Mouse (Mus musculus): ENCODE measurements at regions not wholly inside any gene's neighbourhood (a gene's known extent, or its start where the extent isn't known, plus 50 kb on each side); places are given as distances from the start of the nearest gene placed in this dataset.

DNA sequence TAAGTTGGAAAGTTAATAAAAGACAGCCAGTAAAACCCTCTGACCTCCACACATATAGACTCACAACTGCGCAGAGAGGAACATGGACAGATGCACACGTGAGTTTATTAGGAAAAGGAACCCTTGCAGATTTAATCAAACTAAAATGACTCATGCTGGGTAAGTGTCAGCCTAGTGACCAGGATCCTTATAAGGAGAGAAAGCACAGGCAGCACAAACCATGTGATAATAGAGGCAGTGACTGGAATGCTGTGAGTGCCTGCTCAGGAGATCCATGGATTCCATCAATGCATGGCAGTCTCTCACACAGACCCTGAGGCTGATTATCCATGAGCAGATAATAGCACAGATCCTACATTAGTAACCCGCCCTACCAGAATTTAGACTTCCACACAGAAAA is 162.2 kb upstream of the Mbnl1 start:
- 84% methylated on average over 3 of the region's 3 CpGs for WGBS
- TF ChIP-seq POLR2A (IDR thresholded peaks at IDR 0.05; ENCODE audit: low read depth, low read length) = no peak
- TF ChIP-seq CTCF (conservative IDR thresholded peaks at IDR 0.05; ENCODE audit: insufficient read depth, insufficient read length, low read depth, low read length) = no peak
- no peaks in the 10 kb centered on the region for H3K36me3 ChIP-seq (ENCODE audit: control insufficient read depth, insufficient read depth, low read length)
- no peaks in the 10 kb centered on the region for H3K27me3 ChIP-seq (replicated peaks; ENCODE audit: control insufficient read depth, insufficient read depth, low read length)
- DNase-seq = no peak
- no peaks in the 10 kb centered on the region; the same call in 1 of the 2 replicates for H3K4me1 ChIP-seq (ENCODE audit: control insufficient read depth, insufficient read depth, low read length)
- no peak overlapping the region for H3K27ac ChIP-seq (ENCODE audit: insufficient read depth, low read depth, low read length)
- no peak overlapping the region for H3K4me3 ChIP-seq (ENCODE audit: insufficient read depth, low read depth, low read length)

DNA sequence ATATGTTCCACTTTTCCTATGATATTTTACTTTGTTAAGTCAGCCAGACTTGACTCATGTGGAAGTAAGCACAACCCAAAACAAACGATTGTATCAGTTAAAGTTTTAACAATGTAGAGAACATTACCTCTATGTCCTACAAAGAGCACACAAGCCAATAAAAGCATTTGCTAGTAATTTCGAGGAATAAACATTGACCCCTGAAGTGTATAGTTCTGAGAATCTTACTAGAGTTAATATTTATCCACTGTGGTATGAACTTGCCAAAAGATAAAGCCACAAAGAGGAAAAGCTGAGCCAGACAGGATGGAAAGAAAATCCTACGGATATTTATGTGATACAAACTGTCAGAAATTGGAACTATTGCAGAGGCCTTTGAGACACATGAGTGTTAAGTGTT is 161.5 kb upstream of the Mbnl1 start:
- no peak for DNase-seq
- whole genome bisulfite sequencing = 28% methylated on average over 3 of the region's 3 CpGs

DNA sequence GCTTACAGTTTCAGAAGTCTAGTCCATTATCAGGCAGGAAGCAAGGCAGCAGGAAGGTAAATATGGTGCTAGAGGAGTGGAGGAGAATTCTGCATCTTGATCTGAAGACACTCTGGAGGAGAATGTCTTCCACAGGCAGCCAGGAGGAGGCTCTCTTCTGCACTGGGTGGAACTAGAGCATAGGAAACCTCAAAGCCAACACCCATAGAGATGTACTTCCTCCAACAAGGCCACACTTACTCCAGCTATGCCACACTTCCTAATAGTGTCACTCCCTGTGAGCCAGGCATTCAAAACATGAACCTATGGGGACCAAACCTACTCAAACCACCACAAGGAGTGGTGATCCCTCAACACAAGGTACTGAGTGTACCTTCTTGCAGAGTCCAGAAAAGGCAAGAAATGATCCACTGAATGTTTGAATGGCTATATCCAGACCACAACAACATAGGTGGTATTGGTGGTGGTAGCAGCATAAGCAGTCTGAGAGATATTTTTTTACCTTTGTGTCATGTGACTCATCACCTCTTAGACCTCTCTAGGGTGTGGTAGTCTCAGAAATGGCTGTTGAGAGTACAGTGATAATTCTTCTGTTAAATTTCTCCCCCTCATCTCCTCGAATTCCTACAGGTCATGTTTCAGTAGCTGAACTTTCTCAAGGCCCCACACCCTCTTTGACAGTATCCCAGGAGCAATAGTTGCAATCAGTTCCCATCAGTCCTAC is 152.3 kb upstream of the Mbnl1 start:
- Histone ChIP-seq H3K27me3 (replicated peaks; ENCODE audit: control insufficient read depth, insufficient read depth, low read length) (no peaks in the 10 kb centered on the region), H3K4me1 (ENCODE audit: control insufficient read depth, insufficient read depth, low read length) (no peaks in the 10 kb centered on the region), H3K36me3 (ENCODE audit: control insufficient read depth, insufficient read depth, low read length) (no peaks in the 10 kb centered on the region), H3K4me3 (ENCODE audit: insufficient read depth, low read depth, low read length) (no peak overlapping the region), H3K27ac (ENCODE audit: insufficient read depth, low read depth, low read length) (no peak overlapping the region)
- 27% methylated on average over 1 of the region's 1 CpGs for whole genome bisulfite sequencing
- TF ChIP-seq POLR2A (IDR thresholded peaks at IDR 0.05; ENCODE audit: low read depth, low read length) = no peak
- 0 out of 2 replicates have a peak, but pooled peaks have one; percentile 22 for TF ChIP-seq CTCF (conservative IDR thresholded peaks at IDR 0.05; ENCODE audit: insufficient read depth, insufficient read length, low read depth, low read length)
- DNase-seq = peak; percentile 10

More for the DNA sequence above, 161.5 kb upstream of the Mbnl1 start:
- H3K27ac ChIP-seq (ENCODE audit: insufficient read depth, low read depth, low read length) = no peak overlapping the region
- no peak overlapping the region for H3K4me3 ChIP-seq (ENCODE audit: insufficient read depth, low read depth, low read length)
- H3K4me1 ChIP-seq (ENCODE audit: control insufficient read depth, insufficient read depth, low read length) = no peaks in the 10 kb centered on the region; the same call in 1 of the 2 replicates
- H3K36me3 ChIP-seq (ENCODE audit: control insufficient read depth, insufficient read depth, low read length) = no peaks in the 10 kb centered on the region
- TF ChIP-seq POLR2A (IDR thresholded peaks at IDR 0.05; ENCODE audit: low read depth, low read length) = no peak
- no peak for TF ChIP-seq CTCF (conservative IDR thresholded peaks at IDR 0.05; ENCODE audit: insufficient read depth, insufficient read length, low read depth, low read length)
- H3K27me3 ChIP-seq (replicated peaks; ENCODE audit: control insufficient read depth, insufficient read depth, low read length) = no peaks in the 10 kb centered on the region

DNA sequence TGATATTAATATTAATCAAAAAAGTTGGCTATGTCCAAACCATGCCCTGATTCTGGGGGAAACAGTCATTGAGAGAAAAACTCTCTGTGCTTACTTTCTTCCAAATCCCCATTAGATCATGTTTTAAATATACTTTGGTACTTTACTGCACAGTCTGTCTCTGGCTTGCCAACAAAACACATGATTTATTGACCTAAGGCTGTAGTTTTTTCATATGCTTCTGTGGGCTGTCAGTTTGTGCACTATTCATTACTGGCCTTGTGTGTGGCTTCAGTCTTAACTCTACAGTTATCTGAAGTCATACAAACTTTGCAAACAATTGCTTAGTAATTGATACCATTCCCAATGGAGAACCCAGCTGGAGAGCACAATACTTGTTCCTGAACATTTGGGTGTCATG is 149.1 kb upstream of the Mbnl1 start:
- Histone ChIP-seq H3K4me1 (ENCODE audit: control insufficient read depth, insufficient read depth, low read length) (no peaks in the 10 kb centered on the region), H3K4me3 (ENCODE audit: insufficient read depth, low read depth, low read length) (no peak overlapping the region), H3K27ac (ENCODE audit: insufficient read depth, low read depth, low read length) (no peak overlapping the region), H3K27me3 (replicated peaks; ENCODE audit: control insufficient read depth, insufficient read depth, low read length) (no peaks in the 10 kb centered on the region), H3K36me3 (ENCODE audit: control insufficient read depth, insufficient read depth, low read length) (no peaks in the 10 kb centered on the region)
- DNase-seq = no peak
- TF ChIP-seq POLR2A (IDR thresholded peaks at IDR 0.05; ENCODE audit: low read depth, low read length) (no peak), CTCF (conservative IDR thresholded peaks at IDR 0.05; ENCODE audit: insufficient read depth, insufficient read length, low read depth, low read length) (no peak)

DNA sequence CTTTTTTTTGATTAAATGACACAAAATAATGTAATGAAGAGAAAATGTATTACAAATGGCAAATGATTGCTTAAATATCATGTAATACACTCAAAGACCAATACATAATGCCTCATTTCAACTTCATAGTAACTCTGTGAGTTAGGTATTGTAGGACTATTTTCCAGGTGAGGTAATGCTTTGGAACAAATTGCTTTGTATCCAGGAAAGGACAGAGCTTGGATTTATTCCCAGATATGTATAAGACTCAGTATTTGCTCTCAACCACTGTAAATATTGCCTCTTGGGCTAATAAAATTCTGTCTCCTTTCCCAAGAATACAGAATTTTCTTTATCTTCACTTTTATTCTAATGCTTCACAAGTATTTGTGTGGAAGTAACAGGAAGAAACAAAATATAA is 148.2 kb upstream of the Mbnl1 start:
- H3K4me3 ChIP-seq (ENCODE audit: insufficient read depth, low read depth, low read length) = no peak overlapping the region
- TF ChIP-seq POLR2A (IDR thresholded peaks at IDR 0.05; ENCODE audit: low read depth, low read length) (no peak), CTCF (conservative IDR thresholded peaks at IDR 0.05; ENCODE audit: insufficient read depth, insufficient read length, low read depth, low read length) (no peak)
- H3K4me1 ChIP-seq (ENCODE audit: control insufficient read depth, insufficient read depth, low read length) = no peaks in the 10 kb centered on the region
- H3K27me3 ChIP-seq (replicated peaks; ENCODE audit: control insufficient read depth, insufficient read depth, low read length) = no peaks in the 10 kb centered on the region
- no peaks in the 10 kb centered on the region for H3K36me3 ChIP-seq (ENCODE audit: control insufficient read depth, insufficient read depth, low read length)
- no peak overlapping the region for H3K27ac ChIP-seq (ENCODE audit: insufficient read depth, low read depth, low read length)
- DNase-seq = no peak

DNA sequence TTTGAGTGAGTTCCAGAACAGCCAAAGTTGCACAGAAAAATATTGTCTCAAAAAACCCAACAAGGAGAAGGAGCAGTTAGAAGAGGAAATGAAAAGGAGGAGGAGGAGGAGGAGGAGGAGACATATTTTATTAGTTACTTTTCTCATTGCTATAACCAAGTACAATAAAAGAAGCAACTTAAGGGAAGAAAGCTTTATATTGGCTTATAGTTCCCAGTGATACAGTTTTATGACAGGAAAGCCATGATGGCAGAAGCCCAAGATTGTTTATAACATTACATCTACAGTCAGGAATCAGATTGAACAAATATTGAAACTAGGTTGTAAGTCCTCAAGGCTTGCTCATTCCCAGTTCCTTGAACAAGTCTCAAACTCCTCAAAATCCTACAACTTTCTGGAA is 147.7 kb upstream of the Mbnl1 start:
- DNase-seq = no peak
- no peaks in the 10 kb centered on the region for H3K27me3 ChIP-seq (replicated peaks; ENCODE audit: control insufficient read depth, insufficient read depth, low read length)
- no peaks in the 10 kb centered on the region for H3K4me1 ChIP-seq (ENCODE audit: control insufficient read depth, insufficient read depth, low read length)
- TF ChIP-seq POLR2A (IDR thresholded peaks at IDR 0.05; ENCODE audit: low read depth, low read length) (no peak), CTCF (conservative IDR thresholded peaks at IDR 0.05; ENCODE audit: insufficient read depth, insufficient read length, low read depth, low read length) (no peak)
- no peaks in the 10 kb centered on the region for H3K36me3 ChIP-seq (ENCODE audit: control insufficient read depth, insufficient read depth, low read length)
- H3K4me3 ChIP-seq (ENCODE audit: insufficient read depth, low read depth, low read length) = no peak overlapping the region
- no peak overlapping the region for H3K27ac ChIP-seq (ENCODE audit: insufficient read depth, low read depth, low read length)

DNA sequence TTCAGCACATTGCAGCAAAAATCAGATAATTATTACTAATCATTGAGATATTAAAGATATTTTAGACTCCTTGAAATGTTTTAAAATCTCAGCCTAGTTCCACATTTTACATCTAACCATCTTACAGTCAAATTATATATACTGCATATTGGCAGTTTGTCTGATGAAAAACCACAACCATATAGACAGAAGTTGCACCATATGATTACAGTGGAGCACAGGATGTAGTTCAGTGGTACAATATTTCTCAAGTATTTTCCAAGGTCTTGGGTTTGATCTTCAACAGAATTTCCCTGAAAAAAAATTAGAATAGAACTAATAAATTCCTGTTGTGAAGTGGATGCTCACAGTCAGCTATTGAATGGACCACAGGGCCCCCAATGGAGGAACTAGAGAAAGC is 140.2 kb upstream of the Mbnl1 start:
- no peak overlapping the region for H3K4me3 ChIP-seq (ENCODE audit: insufficient read depth, low read depth, low read length)
- no peaks in the 10 kb centered on the region for H3K4me1 ChIP-seq (ENCODE audit: control insufficient read depth, insufficient read depth, low read length)
- no peaks in the 10 kb centered on the region for H3K36me3 ChIP-seq (ENCODE audit: control insufficient read depth, insufficient read depth, low read length)
- TF ChIP-seq CTCF (conservative IDR thresholded peaks at IDR 0.05; ENCODE audit: insufficient read depth, insufficient read length, low read depth, low read length) (no peak), POLR2A (IDR thresholded peaks at IDR 0.05; ENCODE audit: low read depth, low read length) (no peak)
- no peak for DNase-seq
- H3K27ac ChIP-seq (ENCODE audit: insufficient read depth, low read depth, low read length) = no peak overlapping the region
- H3K27me3 ChIP-seq (replicated peaks; ENCODE audit: control insufficient read depth, insufficient read depth, low read length) = no peaks in the 10 kb centered on the region

Measured in kidney, adult 2 months (tissue).